Mouse (Mus musculus): ENCODE results near the gene Hgf. TPM values are rescaled to one million over a fixed set of nuclear protein-coding genes. Genes with fewer than 3 reads are reported as not detected.

The Hgf gene
- polyA plus RNA-seq, 1 experiment from 2014 or later = 8.3 TPM

- DNase-seq (ENCODE audit: low spot score) = no peak
- Histone ChIP-seq H3K36me3 (ENCODE audit: control insufficient read depth, insufficient read depth, low read length) (no peaks in the 10 kb centered on the region), H3K4me2 (ENCODE audit: low read depth, severe bottlenecking) (no peak overlapping the region), H3K27ac (replicated peaks; ENCODE audit: low read depth, low read length) (no peak overlapping the region), H3K9ac (ENCODE audit: low read length) (no peak overlapping the region), H3K27me3 (ENCODE audit: control insufficient read depth, insufficient read depth, low read length) (no peaks in the 10 kb centered on the region), H3K4me3 (ENCODE audit: low read depth, low read length) (no peak overlapping the region), H3K9me3 (ENCODE audit: control insufficient read depth, low read length) (no peaks in the 10 kb centered on the region), H3K4me1 (ENCODE audit: control insufficient read depth, insufficient read depth, low read length) (no peaks in the 10 kb centered on the region)
- ATAC-seq (ENCODE audit: insufficient number of reproducible peaks, low FRiP score, low TSS enrichment, low read depth) = no peak
- 85% methylated on average over 4 of the region's 4 CpGs for WGBS
These were observed 15.7 kb downstream of the Hgf start for GRCm38 (mm10) chr5:16568997-16569396.

GRCm38 (mm10) chr5:16577882-16578742, 24.8 kb downstream of the Hgf start:
- no peaks in the 10 kb centered on the region for H3K9me3 ChIP-seq (ENCODE audit: control insufficient read depth, low read length)
- no peaks in the 10 kb centered on the region for H3K36me3 ChIP-seq (ENCODE audit: control insufficient read depth, insufficient read depth, low read length)
- no peak overlapping the region for H3K4me3 ChIP-seq (ENCODE audit: low read depth, low read length)
- H3K4me2 ChIP-seq (ENCODE audit: low read depth, severe bottlenecking) = no peak overlapping the region
- H3K27ac ChIP-seq (replicated peaks; ENCODE audit: low read depth, low read length) = no peak overlapping the region
- no peak for ATAC-seq (ENCODE audit: insufficient number of reproducible peaks, low FRiP score, low TSS enrichment, low read depth)
- H3K27me3 ChIP-seq (ENCODE audit: control insufficient read depth, insufficient read depth, low read length) = no peaks in the 10 kb centered on the region
- 9% methylated on average over 14 of the region's 14 CpGs for WGBS
- H3K4me1 ChIP-seq (ENCODE audit: control insufficient read depth, insufficient read depth, low read length) = no peaks in the 10 kb centered on the region; the same call in 1 of the 2 replicates
- no peak for DNase-seq (ENCODE audit: low spot score)
- H3K9ac ChIP-seq (ENCODE audit: low read length) = no peak overlapping the region

GRCm38 (mm10) chr5:16595699-16596098, 42.4 kb downstream of the Hgf start:
- H3K36me3 ChIP-seq (ENCODE audit: control insufficient read depth, insufficient read depth, low read length) = no peaks in the 10 kb centered on the region
- 84% methylated on average over 4 of the region's 4 CpGs for WGBS

GRCm38 (mm10) chr5:16597996-16598395, 44.7 kb downstream of the Hgf start:
- no peak overlapping the region for H3K27ac ChIP-seq (replicated peaks; ENCODE audit: low read depth, low read length)
- H3K36me3 ChIP-seq (ENCODE audit: control insufficient read depth, insufficient read depth, low read length) = no peaks in the 10 kb centered on the region
- no peak for ATAC-seq (ENCODE audit: insufficient number of reproducible peaks, low FRiP score, low TSS enrichment, low read depth)
- no peak overlapping the region for H3K4me3 ChIP-seq (ENCODE audit: low read depth, low read length)
- no peak for DNase-seq (ENCODE audit: low spot score)
- no peaks in the 10 kb centered on the region for H3K4me1 ChIP-seq (ENCODE audit: control insufficient read depth, insufficient read depth, low read length)
- H3K27me3 ChIP-seq (ENCODE audit: control insufficient read depth, insufficient read depth, low read length) = no peaks in the 10 kb centered on the region
- no peak overlapping the region for H3K9ac ChIP-seq (ENCODE audit: low read length)
- H3K4me2 ChIP-seq (ENCODE audit: low read depth, severe bottlenecking) = no peak overlapping the region
- H3K9me3 ChIP-seq (ENCODE audit: control insufficient read depth, low read length) = no peaks in the 10 kb centered on the region
- 30% methylated on average over 6 of the region's 6 CpGs for WGBS

More at GRCm38 (mm10) chr5:16595699-16596098, 42.4 kb downstream of the Hgf start:
- ATAC-seq (ENCODE audit: insufficient number of reproducible peaks, low FRiP score, low TSS enrichment, low read depth) = no peak
- H3K4me3 ChIP-seq (ENCODE audit: low read depth, low read length) = no peak overlapping the region
- DNase-seq (ENCODE audit: low spot score) = no peak
- H3K9me3 ChIP-seq (ENCODE audit: control insufficient read depth, low read length) = no peaks in the 10 kb centered on the region
- H3K4me2 ChIP-seq (ENCODE audit: low read depth, severe bottlenecking) = no peak overlapping the region
- no peak overlapping the region for H3K27ac ChIP-seq (replicated peaks; ENCODE audit: low read depth, low read length)
- no peak overlapping the region for H3K9ac ChIP-seq (ENCODE audit: low read length)
- no peaks in the 10 kb centered on the region for H3K4me1 ChIP-seq (ENCODE audit: control insufficient read depth, insufficient read depth, low read length)
- H3K27me3 ChIP-seq (ENCODE audit: control insufficient read depth, insufficient read depth, low read length) = no peaks in the 10 kb centered on the region

- Histone ChIP-seq H3K4me3 (ENCODE audit: low read depth, low read length) (no peak overlapping the region), H3K27me3 (ENCODE audit: control insufficient read depth, insufficient read depth, low read length) (no peaks in the 10 kb centered on the region), H3K4me2 (ENCODE audit: low read depth, severe bottlenecking) (no peak overlapping the region), H3K27ac (replicated peaks; ENCODE audit: low read depth, low read length) (no peak overlapping the region), H3K9ac (ENCODE audit: low read length) (no peak overlapping the region), H3K36me3 (ENCODE audit: control insufficient read depth, insufficient read depth, low read length) (no peaks in the 10 kb centered on the region), H3K4me1 (ENCODE audit: control insufficient read depth, insufficient read depth, low read length) (no peaks in the 10 kb centered on the region), H3K9me3 (ENCODE audit: control insufficient read depth, low read length) (no peaks in the 10 kb centered on the region)
- no peak for ATAC-seq (ENCODE audit: insufficient number of reproducible peaks, low FRiP score, low TSS enrichment, low read depth)
- no peak for DNase-seq (ENCODE audit: low spot score)
- 92% methylated on average over 1 of the region's 1 CpGs for WGBS
These were observed 48.2 kb downstream of the Hgf start for GRCm38 (mm10) chr5:16601463-16601862.

- Histone ChIP-seq H3K9me3 (ENCODE audit: control insufficient read depth, low read length) (no peaks in the 10 kb centered on the region), H3K4me3 (ENCODE audit: low read depth, low read length) (no peak overlapping the region), H3K9ac (ENCODE audit: low read length) (no peak overlapping the region), H3K36me3 (ENCODE audit: control insufficient read depth, insufficient read depth, low read length) (no peaks in the 10 kb centered on the region), H3K4me2 (ENCODE audit: low read depth, severe bottlenecking) (no peak overlapping the region), H3K4me1 (ENCODE audit: control insufficient read depth, insufficient read depth, low read length) (no peaks in the 10 kb centered on the region), H3K27me3 (ENCODE audit: control insufficient read depth, insufficient read depth, low read length) (no peaks in the 10 kb centered on the region), H3K27ac (replicated peaks; ENCODE audit: low read depth, low read length) (no peak overlapping the region)
- ATAC-seq (ENCODE audit: insufficient number of reproducible peaks, low FRiP score, low TSS enrichment, low read depth) (no peak), DNase-seq (ENCODE audit: low spot score) (no peak)
- 80% methylated on average over 1 of the region's 1 CpGs for WGBS
These were observed 79.7 kb downstream of the Hgf start for GRCm38 (mm10) chr5:16632996-16633395.

GRCm38 (mm10) chr5:16646417-16646816, 93.1 kb downstream of the Hgf start:
- Histone ChIP-seq H3K36me3 (ENCODE audit: control insufficient read depth, insufficient read depth, low read length) (no peaks in the 10 kb centered on the region), H3K9me3 (ENCODE audit: control insufficient read depth, low read length) (no peaks in the 10 kb centered on the region), H3K4me1 (ENCODE audit: control insufficient read depth, insufficient read depth, low read length) (no peaks in the 10 kb centered on the region), H3K4me2 (ENCODE audit: low read depth, severe bottlenecking) (no peak overlapping the region), H3K9ac (ENCODE audit: low read length) (no peak overlapping the region), H3K27ac (replicated peaks; ENCODE audit: low read depth, low read length) (no peak overlapping the region), H3K4me3 (ENCODE audit: low read depth, low read length) (no peak overlapping the region), H3K27me3 (ENCODE audit: control insufficient read depth, insufficient read depth, low read length) (no peaks in the 10 kb centered on the region)
- no peak for DNase-seq (ENCODE audit: low spot score)
- ATAC-seq (ENCODE audit: insufficient number of reproducible peaks, low FRiP score, low TSS enrichment, low read depth) = no peak
- WGBS = 36% methylated on average over 7 of the region's 7 CpGs

- Histone ChIP-seq H3K27ac (replicated peaks; ENCODE audit: low read depth, low read length) (no peak overlapping the region), H3K4me2 (ENCODE audit: low read depth, severe bottlenecking) (no peak overlapping the region), H3K9me3 (ENCODE audit: control insufficient read depth, low read length) (no peaks in the 10 kb centered on the region), H3K4me1 (ENCODE audit: control insufficient read depth, insufficient read depth, low read length) (no peaks in the 10 kb centered on the region), H3K36me3 (ENCODE audit: control insufficient read depth, insufficient read depth, low read length) (no peaks in the 10 kb centered on the region), H3K9ac (ENCODE audit: low read length) (no peak overlapping the region), H3K27me3 (ENCODE audit: control insufficient read depth, insufficient read depth, low read length) (no peaks in the 10 kb centered on the region), H3K4me3 (ENCODE audit: low read depth, low read length) (no peak overlapping the region)
- DNase-seq (ENCODE audit: low spot score) (no peak), ATAC-seq (ENCODE audit: insufficient number of reproducible peaks, low FRiP score, low TSS enrichment, low read depth) (no peak)
These were observed 94.4 kb downstream of the Hgf start for GRCm38 (mm10) chr5:16647701-16648100.

GRCm38 (mm10) chr5:16650240-16650639, 96.9 kb downstream of the Hgf start:
- 96% methylated on average over 1 of the region's 1 CpGs for WGBS
- H3K4me1 ChIP-seq (ENCODE audit: control insufficient read depth, insufficient read depth, low read length) = no peaks in the 10 kb centered on the region
- H3K9me3 ChIP-seq (ENCODE audit: control insufficient read depth, low read length) = no peaks in the 10 kb centered on the region
- H3K4me2 ChIP-seq (ENCODE audit: low read depth, severe bottlenecking) = no peak overlapping the region
- H3K9ac ChIP-seq (ENCODE audit: low read length) = no peak overlapping the region
- no peak overlapping the region for H3K27ac ChIP-seq (replicated peaks; ENCODE audit: low read depth, low read length)
- H3K27me3 ChIP-seq (ENCODE audit: control insufficient read depth, insufficient read depth, low read length) = no peaks in the 10 kb centered on the region
- H3K4me3 ChIP-seq (ENCODE audit: low read depth, low read length) = no peak overlapping the region
- H3K36me3 ChIP-seq (ENCODE audit: control insufficient read depth, insufficient read depth, low read length) = no peaks in the 10 kb centered on the region
- ATAC-seq (ENCODE audit: insufficient number of reproducible peaks, low FRiP score, low TSS enrichment, low read depth) = no peak
- DNase-seq (ENCODE audit: low spot score) = no peak

All from limb, embryonic 11.5 days (tissue).